Mouse (Mus musculus) forebrain, embryonic 15.5 days (tissue): Measurements from ENCODE around the gene Abhd16b. TPM values are rescaled to one million over a fixed set of nuclear protein-coding genes. Genes with fewer than 3 reads are reported as not detected.

ENCODE experiments used
- ATAC-seq: fragments of 200-750 bp; cut with Nextera tagmentation; replicated peaks from 2 replicates; pipeline ENCODE4 v1.8.0; 2017; ENCODE audit warnings: mild to moderate bottlenecking, moderate TSS enrichment, moderate library complexity
- H3K27ac ChIP-seq: fragments of 300-500 bp; sonication (generic); replicated peaks from 2 replicates; pipeline ENCODE4 v1.5.1; 2015; ENCODE audit warnings: mild to moderate bottlenecking, inconsistent platforms
- H3K27me3 ChIP-seq: fragments of 300-500 bp; sonication (generic); 2 replicates; pipeline ENCODE4 v1.6.1; 2015; ENCODE audit warnings: inconsistent platforms
- H3K36me3 ChIP-seq: fragments of 300-500 bp; sonication (generic); 2 replicates; pipeline ENCODE4 v1.6.1; 2015; ENCODE audit warnings: mild to moderate bottlenecking, inconsistent platforms
- H3K4me1 ChIP-seq: fragments of 300-500 bp; sonication (generic); 2 replicates; pipeline ENCODE4 v1.6.1; 2015; ENCODE audit warnings: inconsistent platforms
- H3K4me2 ChIP-seq: fragments of 300-500 bp; sonication (generic); replicated peaks from 2 replicates; pipeline ENCODE4 v1.6.1; 2015; ENCODE audit warnings: mild to moderate bottlenecking, inconsistent platforms
- H3K4me3 ChIP-seq: fragments of 300-500 bp; sonication (generic); 2 replicates; pipeline ENCODE4 v1.5.1; 2015; ENCODE audit warnings: mild to moderate bottlenecking, inconsistent platforms
- H3K9ac ChIP-seq: fragments of 300-500 bp; sonication (generic); replicated peaks from 2 replicates; pipeline ENCODE4 v1.6.1; 2015; ENCODE audit warnings: mild to moderate bottlenecking, inconsistent platforms
- H3K9me3 ChIP-seq: fragments of 300-500 bp; sonication (generic); 2 replicates; pipeline ENCODE4 v1.6.1; 2016; ENCODE audit warnings: inconsistent platforms
- WGBS: fragments of 180-500 bp; shearing (Covaris S2); methylation state at CpG from one replicate; pipeline ENCODE4 v1.1.7; 2015; ENCODE audit warnings: mixed read lengths; 5-methylcytosine and 5-hydroxymethylcytosine counted together
- polyA plus RNA-seq: library from polyadenylated mRNA; unstranded; fragments of >200 nt; fragmentation: Nextera tagmentation; extraction: Ambion mirVana; gene quantifications from 2 replicates; pipeline ENCODE4 v1.2.1, GENCODE M21; 2015

Gene Abhd16b
- polyA plus RNA-seq, 1 experiment from 2014 or later = not detected

- Histone ChIP-seq H3K36me3 (no peaks in the 10 kb centered on the region), H3K4me1 (peaks cover 4% of the 10 kb centered on the region; the same call in 1 of the 2 replicates), H3K27me3 (peaks cover 6% of the 10 kb centered on the region), H3K4me3 (no peak overlapping the region), H3K9me3 (no peaks in the 10 kb centered on the region), H3K4me2 (no peak overlapping the region), H3K27ac (no peak overlapping the region), H3K9ac (no peak overlapping the region)
- WGBS = 60% methylated on average over 3 of the region's 3 CpGs
- ATAC-seq = no peak
Observed at GRCm38 (mm10) chr2:181465423-181465822, 27.6 kb upstream of the Abhd16b start.

GRCm38 (mm10) chr2:181470285-181470684, 22.7 kb upstream of the Abhd16b start:
- H3K4me1 ChIP-seq = no peaks in the 10 kb centered on the region
- no peak overlapping the region for H3K4me2 ChIP-seq
- no peak for ATAC-seq
- no peak overlapping the region for H3K27ac ChIP-seq
- H3K9ac ChIP-seq = no peak overlapping the region
- no peak overlapping the region for H3K4me3 ChIP-seq
- no peaks in the 10 kb centered on the region for H3K9me3 ChIP-seq
- no peaks in the 10 kb centered on the region for H3K27me3 ChIP-seq
- 69% methylated on average over 2 of the region's 2 CpGs for WGBS
- H3K36me3 ChIP-seq = no peaks in the 10 kb centered on the region

- 63% methylated on average over 5 of the region's 5 CpGs for whole genome bisulfite sequencing
- Histone ChIP-seq H3K36me3 (no peaks in the 10 kb centered on the region), H3K27me3 (no peaks in the 10 kb centered on the region), H3K4me2 (no peak overlapping the region), H3K9me3 (no peaks in the 10 kb centered on the region), H3K27ac (no peak overlapping the region), H3K4me1 (no peaks in the 10 kb centered on the region), H3K4me3 (no peak overlapping the region), H3K9ac (no peak overlapping the region)
- ATAC-seq = no peak
Observed at GRCm38 (mm10) chr2:181471246-181471645, 21.8 kb upstream of the Abhd16b start.

GRCm38 (mm10) chr2:181472256-181472827, 20.7 kb upstream of the Abhd16b start:
- H3K4me1 ChIP-seq = no peaks in the 10 kb centered on the region
- H3K27me3 ChIP-seq = no peaks in the 10 kb centered on the region
- H3K36me3 ChIP-seq = no peaks in the 10 kb centered on the region
- 96% methylated on average over 1 of the region's 1 CpGs for WGBS
- no peak overlapping the region for H3K4me2 ChIP-seq
- no peak overlapping the region for H3K4me3 ChIP-seq
- no peak overlapping the region for H3K27ac ChIP-seq
- no peak for ATAC-seq
- H3K9me3 ChIP-seq = no peaks in the 10 kb centered on the region
- no peak overlapping the region for H3K9ac ChIP-seq

GRCm38 (mm10) chr2:181483120-181483519, 9.9 kb upstream of the Abhd16b start:
- no peak overlapping the region for H3K4me2 ChIP-seq
- no peaks in the 10 kb centered on the region for H3K4me1 ChIP-seq
- 56% methylated on average over 2 of the region's 2 CpGs for WGBS
- H3K36me3 ChIP-seq = no peaks in the 10 kb centered on the region
- no peak for ATAC-seq
- no peak overlapping the region for H3K4me3 ChIP-seq
- peaks cover 6% of the 10 kb centered on the region; the same call in 1 of the 2 replicates for H3K27me3 ChIP-seq
- H3K27ac ChIP-seq = no peak overlapping the region
- H3K9me3 ChIP-seq = no peaks in the 10 kb centered on the region
- H3K9ac ChIP-seq = no peak overlapping the region

- Histone ChIP-seq H3K36me3 (no peaks in the 10 kb centered on the region), H3K4me1 (no peaks in the 10 kb centered on the region), H3K27me3 (peaks cover 6% of the 10 kb centered on the region; the same call in 1 of the 2 replicates), H3K4me2 (no peak overlapping the region), H3K4me3 (no peak overlapping the region), H3K9me3 (no peaks in the 10 kb centered on the region), H3K27ac (no peak overlapping the region), H3K9ac (no peak overlapping the region)
- no peak for ATAC-seq
- 37% methylated on average over 7 of the region's 7 CpGs for WGBS
Observed at GRCm38 (mm10) chr2:181483562-181484318, 9.3 kb upstream of the Abhd16b start.

- no peaks in the 10 kb centered on the region for H3K4me1 ChIP-seq
- H3K4me3 ChIP-seq = no peak overlapping the region
- no peak overlapping the region for H3K27ac ChIP-seq
- H3K9me3 ChIP-seq = no peaks in the 10 kb centered on the region
- no peaks in the 10 kb centered on the region for H3K36me3 ChIP-seq
- WGBS = 81% methylated on average over 6 of the region's 6 CpGs
- no peak for ATAC-seq
- H3K9ac ChIP-seq = no peak overlapping the region
- H3K27me3 ChIP-seq = 0 out of 2 replicates have a peak, but pooled peaks cover 6% of the 10 kb centered on the region
- no peak overlapping the region for H3K4me2 ChIP-seq
Observed at GRCm38 (mm10) chr2:181484456-181485233, 8.4 kb upstream of the Abhd16b start.

GRCm38 (mm10) chr2:181485741-181486140, 7.3 kb upstream of the Abhd16b start:
- H3K36me3 ChIP-seq = no peaks in the 10 kb centered on the region
- WGBS = 36% methylated on average over 1 of the region's 1 CpGs
- H3K4me2 ChIP-seq = no peak overlapping the region
- H3K4me1 ChIP-seq = no peaks in the 10 kb centered on the region
- no peak overlapping the region for H3K4me3 ChIP-seq
- no peak for ATAC-seq
- H3K27me3 ChIP-seq = 0 out of 2 replicates have a peak, but pooled peaks cover 6% of the 10 kb centered on the region
- no peak overlapping the region for H3K9ac ChIP-seq
- no peak overlapping the region for H3K27ac ChIP-seq
- no peaks in the 10 kb centered on the region for H3K9me3 ChIP-seq

GRCm38 (mm10) chr2:181487338-181488277, 5.4 kb upstream of the Abhd16b start:
- no peak overlapping the region for H3K4me3 ChIP-seq
- no peaks in the 10 kb centered on the region for H3K4me1 ChIP-seq
- 40% methylated on average over 5 of the region's 5 CpGs for WGBS
- no peaks in the 10 kb centered on the region for H3K9me3 ChIP-seq
- 0 out of 2 replicates have a peak, but pooled peaks cover 6% of the 10 kb centered on the region for H3K27me3 ChIP-seq
- H3K27ac ChIP-seq = no peak overlapping the region; the same call in 1 of the 2 replicates
- H3K9ac ChIP-seq = no peak overlapping the region
- no peak for ATAC-seq
- H3K4me2 ChIP-seq = no peak overlapping the region
- no peaks in the 10 kb centered on the region for H3K36me3 ChIP-seq

GRCm38 (mm10) chr2:181491432-181492205, 1.4 kb upstream of the Abhd16b start:
- Histone ChIP-seq H3K9me3 (no peaks in the 10 kb centered on the region), H3K36me3 (no peaks in the 10 kb centered on the region), H3K27ac (no peak overlapping the region), H3K4me2 (no peak overlapping the region), H3K9ac (no peak overlapping the region), H3K4me3 (no peak overlapping the region), H3K27me3 (0 out of 2 replicates have a peak, but pooled peaks cover 6% of the 10 kb centered on the region), H3K4me1 (peaks cover 6% of the 10 kb centered on the region)
- no peak for ATAC-seq
- 27% methylated on average over 7 of the region's 7 CpGs for WGBS

- WGBS = 40% methylated on average over 3 of the region's 3 CpGs
- no peaks in the 10 kb centered on the region for H3K9me3 ChIP-seq
- H3K27me3 ChIP-seq = 0 out of 2 replicates have a peak, but pooled peaks cover 2% of the 10 kb centered on the region
- no peak overlapping the region for H3K9ac ChIP-seq
- H3K27ac ChIP-seq = no peak overlapping the region
- H3K4me3 ChIP-seq = no peak overlapping the region
- no peaks in the 10 kb centered on the region for H3K36me3 ChIP-seq
- ATAC-seq = no peak
- H3K4me2 ChIP-seq = no peak overlapping the region
- peaks cover 6% of the 10 kb centered on the region for H3K4me1 ChIP-seq
Observed at GRCm38 (mm10) chr2:181492206-181492605, 800 bp upstream of the Abhd16b start.
